Mouse (Mus musculus): ENCODE data around the gene Akap1. TPM values are rescaled to one million over a fixed set of nuclear protein-coding genes. Genes with fewer than 3 reads are reported as not detected.
A peak's percentile ranks its signal among the peaks of the same experiment; 100 is the strongest.

Gene Akap1
- total RNA-seq, 4 experiments from 2014 or later: 40.5 to 44.8 (median 41.6) TPM

GRCm38 (mm10) chr11:88844384-88844783, 20.0 kb downstream of the Akap1 start:
- DNase-seq (ENCODE audit: low spot score in 2 of 2): no peak

DNA sequence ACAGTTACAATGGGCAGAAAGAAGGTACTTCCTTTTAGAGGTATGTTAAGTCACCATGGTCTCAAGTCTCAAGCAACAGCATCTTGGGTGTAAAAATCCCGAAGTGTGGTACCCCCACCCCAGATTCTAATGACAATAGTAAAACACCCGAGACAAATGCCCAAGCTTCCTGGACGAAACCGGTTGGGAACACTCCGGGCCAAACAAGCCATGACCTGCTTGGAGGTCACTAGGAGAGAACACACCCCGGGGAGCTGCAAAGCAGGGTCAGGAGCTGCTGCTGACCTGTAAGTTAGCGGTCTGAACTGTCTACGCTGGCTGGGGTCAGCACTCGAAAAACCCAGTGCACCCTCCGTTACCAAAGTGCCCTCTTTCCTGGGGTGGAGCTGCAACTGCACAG, 21.1 kb downstream of the Akap1 start:
- no peak for DNase-seq (ENCODE audit: low spot score in 2 of 2)

GRCm38 (mm10) chr11:88842315-88842975, 21.9 kb downstream of the Akap1 start:
- DNase-seq (ENCODE audit: low spot score in 2 of 2): no peak

GRCm38 (mm10) chr11:88841406-88841805, 23.0 kb downstream of the Akap1 start:
- DNase-seq (ENCODE audit: low spot score in 2 of 2): no peak

GRCm38 (mm10) chr11:88840724-88841350, 23.5 kb downstream of the Akap1 start:
- no peak for DNase-seq (ENCODE audit: low spot score in 2 of 2)

DNA sequence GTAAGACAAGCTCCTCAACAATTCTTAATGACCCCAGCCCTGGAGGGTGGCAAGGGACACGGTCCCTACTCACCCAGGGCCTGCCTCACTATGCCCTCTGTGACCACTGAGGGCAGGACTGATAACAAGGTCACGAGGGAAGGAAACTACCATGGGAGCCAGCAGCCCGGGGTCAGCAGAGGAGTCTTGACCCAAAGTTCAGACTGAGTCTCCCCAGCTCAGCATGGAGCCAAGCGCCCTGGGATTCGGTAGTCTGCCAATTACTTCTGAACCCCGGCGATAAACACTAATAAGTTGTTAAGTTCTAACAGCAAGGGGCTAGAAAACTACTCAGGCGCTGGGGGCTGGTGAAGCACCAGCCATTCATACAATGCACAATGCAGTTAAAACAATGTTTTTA, 24.1 kb downstream of the Akap1 start:
- no peak for DNase-seq (ENCODE audit: low spot score in 2 of 2)

- DNase-seq (ENCODE audit: low spot score in 2 of 2): no peak
These were observed 25.0 kb downstream of the Akap1 start for GRCm38 (mm10) chr11:88839379-88839778.

GRCm38 (mm10) chr11:88838630-88839029, 25.8 kb downstream of the Akap1 start:
- no peak for DNase-seq (ENCODE audit: low spot score in 2 of 2)

DNA sequence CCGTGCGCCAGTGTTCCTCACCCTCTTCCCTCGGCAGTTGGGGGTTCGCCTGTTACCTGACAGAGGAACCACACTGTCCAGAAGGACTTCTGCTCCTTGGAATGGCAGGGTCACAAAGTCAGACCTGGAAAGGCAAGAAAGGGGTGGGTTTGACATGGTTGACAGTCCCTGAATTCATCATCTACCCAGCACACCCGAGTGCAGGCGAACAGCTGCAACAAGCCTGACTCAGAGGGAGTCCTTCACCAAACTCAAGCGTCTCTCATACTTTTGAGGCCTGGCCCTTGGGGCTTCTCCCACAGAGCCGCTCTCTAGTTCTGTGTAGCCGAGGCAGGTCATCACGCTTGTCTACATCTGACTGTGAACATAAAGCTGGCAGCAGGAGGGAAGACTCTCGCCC, 29.8 kb downstream of the Akap1 start:
- DNase-seq (ENCODE audit: low spot score in 2 of 2): no peak

DNA sequence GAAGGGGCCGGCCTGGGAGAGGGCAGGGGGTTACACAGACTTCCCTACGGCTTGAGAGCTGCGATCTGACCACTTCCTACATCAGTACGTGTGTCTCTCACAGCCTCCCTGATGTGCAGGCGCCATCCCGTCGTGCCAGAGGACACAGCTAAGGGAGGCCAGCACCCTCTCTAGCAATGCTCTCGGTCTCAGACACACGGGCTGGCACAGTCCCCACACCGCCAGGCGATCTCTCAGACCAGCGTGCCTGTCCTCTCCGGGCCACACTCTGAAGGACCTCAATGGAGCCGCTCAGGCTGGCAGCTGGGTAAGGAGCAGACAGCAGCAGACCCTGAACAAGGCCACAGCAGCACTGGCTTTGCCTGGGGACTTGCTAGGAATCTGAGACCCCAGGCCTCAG, 30.3 kb downstream of the Akap1 start:
- no peak for DNase-seq (ENCODE audit: low spot score in 2 of 2)

DNA sequence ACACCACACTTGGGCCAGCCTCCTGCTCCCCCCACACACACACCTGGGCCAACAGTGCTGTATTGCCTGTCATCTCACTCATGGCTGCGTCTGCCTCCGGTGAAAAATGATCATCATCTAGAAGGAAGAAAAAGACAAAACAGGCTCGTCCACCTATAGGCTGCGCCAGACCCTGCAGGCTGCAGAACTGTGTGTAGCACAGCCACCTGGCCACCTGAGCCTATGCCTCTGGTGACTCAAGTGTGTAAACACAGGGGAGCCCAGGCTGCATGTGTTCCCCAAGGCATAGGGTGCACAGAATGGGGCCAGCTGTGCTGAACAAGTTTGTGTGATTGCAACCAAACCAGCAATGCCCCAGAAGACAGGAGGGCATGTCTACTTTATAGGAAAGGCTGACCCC, 31.3 kb downstream of the Akap1 start:
- no peak for DNase-seq (ENCODE audit: low spot score in 2 of 2)

GRCm38 (mm10) chr11:88830257-88830804, 34.1 kb downstream of the Akap1 start:
- no peak for DNase-seq (ENCODE audit: low spot score in 2 of 2)

DNA sequence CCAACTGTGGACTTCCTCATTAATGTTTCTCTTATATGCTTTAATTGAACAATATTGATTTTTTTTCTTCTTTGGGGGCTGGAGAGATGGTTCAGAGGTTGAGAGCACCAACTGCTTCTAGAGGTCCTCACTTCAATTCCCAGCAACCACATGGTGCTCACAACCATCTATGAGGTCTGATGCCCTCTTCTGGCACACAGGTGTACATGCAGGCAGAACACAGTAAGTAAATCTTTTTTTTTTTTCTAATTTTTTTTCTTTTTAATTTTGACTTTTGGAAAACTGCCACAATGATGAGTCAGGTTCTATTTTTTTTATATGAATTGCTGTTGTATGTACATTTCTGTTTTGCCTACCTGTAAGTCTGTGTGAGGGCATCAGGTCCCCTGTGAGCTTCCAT, 35.9 kb downstream of the Akap1 start:
- DNase-seq (ENCODE audit: low spot score in 2 of 2): no peak

GRCm38 (mm10) chr11:88825909-88826308, 38.5 kb downstream of the Akap1 start:
- no peak for DNase-seq (ENCODE audit: low spot score in 2 of 2)

GRCm38 (mm10) chr11:88822991-88823390, 41.4 kb downstream of the Akap1 start:
- peak; percentile 63 to 80 for DNase-seq (ENCODE audit: low spot score in 2 of 2)

DNA sequence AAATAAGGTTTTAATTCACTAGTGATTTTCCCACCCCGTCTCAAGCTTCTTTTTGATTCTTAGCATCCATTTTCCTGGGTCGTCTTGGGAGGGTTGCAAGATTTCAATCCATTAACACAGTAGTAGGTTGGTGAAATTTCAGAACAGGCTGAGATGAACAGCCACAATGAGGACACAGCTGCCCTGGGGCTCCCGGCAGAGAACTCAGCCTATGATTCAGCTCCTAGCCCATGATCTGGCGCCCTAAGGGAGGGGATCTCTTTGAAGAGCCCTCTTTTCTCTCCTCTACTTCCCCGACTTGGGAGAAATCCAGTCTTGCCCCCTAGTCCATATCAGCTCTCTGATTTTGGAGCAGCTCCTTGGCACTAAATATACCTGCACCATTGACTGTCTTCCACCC, 41.9 kb downstream of the Akap1 start:
- no peak for DNase-seq (ENCODE audit: low spot score in 2 of 2)

DNA sequence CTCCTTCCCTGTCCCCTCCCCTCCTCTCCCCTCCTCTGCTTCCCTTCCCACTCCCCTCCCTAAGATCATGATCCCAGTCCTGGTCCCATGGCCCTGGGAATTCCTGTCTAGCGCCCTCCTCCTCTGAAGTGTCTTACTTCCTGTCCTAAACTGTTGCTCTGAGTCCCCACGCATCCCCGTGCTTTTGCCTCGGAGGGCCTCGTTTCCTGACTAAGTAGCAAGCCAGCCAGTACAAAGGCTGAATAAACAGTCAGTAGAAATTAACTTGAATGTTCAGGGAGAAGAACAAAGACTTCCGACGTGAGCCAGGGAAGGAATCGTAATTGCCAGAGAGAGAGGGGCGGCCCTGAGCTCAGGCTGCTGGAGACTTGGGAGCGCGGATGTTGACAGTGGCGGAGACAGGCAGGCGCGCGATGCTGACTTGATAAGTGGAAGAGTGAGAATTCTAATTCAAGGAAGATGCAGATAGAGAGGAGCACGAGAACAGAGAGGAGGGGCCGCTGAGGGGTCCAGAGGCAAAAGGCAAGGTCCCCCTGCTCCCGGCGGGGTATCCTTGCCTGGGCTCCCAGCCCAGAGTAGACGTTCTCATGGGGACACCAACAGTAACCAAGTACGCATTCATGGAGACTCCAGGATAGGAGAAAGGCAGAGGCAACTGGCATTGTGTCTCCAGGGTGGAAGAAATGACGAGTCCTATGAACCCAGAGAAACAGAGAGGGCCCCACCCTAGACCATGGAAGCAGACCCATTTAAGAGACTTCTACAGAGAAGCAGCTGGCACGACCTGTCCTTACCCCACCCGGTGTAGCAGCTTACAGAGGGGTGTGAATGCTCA, 43.4 kb downstream of the Akap1 start:
- DNase-seq (ENCODE audit: low spot score in 2 of 2): no peak

DNA sequence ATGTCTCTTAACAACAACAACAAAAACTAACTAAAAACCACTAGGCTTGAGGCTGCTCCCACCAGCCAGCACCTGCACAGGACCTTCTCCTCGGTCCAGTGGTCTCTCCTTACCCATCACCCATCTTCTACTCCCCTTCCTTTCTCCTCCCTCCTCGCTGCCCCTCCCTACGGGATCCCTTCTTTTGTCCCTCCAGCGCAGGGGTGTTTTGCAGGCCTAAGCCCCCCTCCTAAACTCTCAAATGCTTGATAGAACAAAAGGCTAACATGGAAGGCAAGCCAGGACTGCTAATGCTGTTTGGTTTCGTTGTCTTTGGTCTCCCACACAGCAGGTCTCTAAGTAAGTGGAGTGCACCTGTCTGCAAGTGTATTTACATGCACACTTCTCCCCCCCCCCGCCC, 44.1 kb downstream of the Akap1 start:
- no peak for DNase-seq (ENCODE audit: low spot score in 2 of 2)

GRCm38 (mm10) chr11:88817061-88817460, 47.3 kb downstream of the Akap1 start:
- DNase-seq (ENCODE audit: low spot score in 2 of 2): no peak

- no peak for DNase-seq (ENCODE audit: low spot score in 2 of 2)
These were observed 61.0 kb downstream of the Akap1 start for GRCm38 (mm10) chr11:88803231-88804010.

- DNase-seq (ENCODE audit: low spot score in 2 of 2): no peak
These were observed 68.2 kb downstream of the Akap1 start for GRCm38 (mm10) chr11:88796207-88796606.
